Mouse (Mus musculus) limb, embryonic 12.5 days (tissue): ENCODE results near the gene Zc3hc1. TPM values are rescaled to one million over a fixed set of nuclear protein-coding genes. Genes with fewer than 3 reads are reported as not detected.

Source experiments
- ATAC-seq: fragments of 200-750 bp; cut with Nextera tagmentation; 2 replicates; pipeline ENCODE4 v1.8.0; 2017; ENCODE audit warnings: low read depth, moderate TSS enrichment; ENCODE audit not compliant: insufficient number of reproducible peaks, insufficient read depth, low FRiP score, low TSS enrichment
- H3K27ac ChIP-seq: fragments of 300-500 bp; sonication (generic); 2 replicates; pipeline ENCODE4 v1.5.1; 2016; ENCODE audit warnings: mild to moderate bottlenecking, moderate library complexity
- H3K27me3 ChIP-seq: fragments of 300-500 bp; sonication (generic); 2 replicates; pipeline ENCODE4 v1.6.1; 2016; ENCODE audit warnings: mild to moderate bottlenecking, moderate library complexity
- H3K36me3 ChIP-seq: fragments of 300-500 bp; sonication (generic); 2 replicates; pipeline ENCODE4 v1.6.1; 2016; ENCODE audit warnings: mild to moderate bottlenecking, moderate library complexity
- H3K4me1 ChIP-seq: fragments of 300-500 bp; sonication (generic); replicated peaks from 2 replicates; pipeline ENCODE4 v1.6.1; 2016
- H3K4me2 ChIP-seq: fragments of 300-500 bp; sonication (generic); 2 replicates; pipeline ENCODE4 v1.6.1; 2016; ENCODE audit warnings: mild to moderate bottlenecking, moderate library complexity
- H3K4me3 ChIP-seq: fragments of 300-500 bp; sonication (generic); replicated peaks from 2 replicates; pipeline ENCODE4 v1.5.1; 2016; ENCODE audit warnings: mild to moderate bottlenecking
- H3K9ac ChIP-seq: fragments of 300-500 bp; sonication (generic); replicated peaks from 2 replicates; pipeline ENCODE4 v1.6.1; 2016; ENCODE audit warnings: mild to moderate bottlenecking, moderate library complexity
- H3K9me3 ChIP-seq: fragments of 300-500 bp; sonication (generic); 2 replicates; pipeline ENCODE4 v1.6.1; 2016; ENCODE audit warnings: mild to moderate bottlenecking, moderate library complexity
- WGBS: fragments of 180-500 bp; shearing (Covaris S2); methylation state at CpG from one replicate; pipeline ENCODE4 v1.1.7; 2016; 5-methylcytosine and 5-hydroxymethylcytosine counted together
- polyA plus RNA-seq: library from polyadenylated mRNA; unstranded; fragments of >200 nt; fragmentation: Nextera tagmentation; extraction: Ambion mirVana; gene quantifications from 2 replicates; pipeline ENCODE4 v1.2.1, GENCODE M21; 2016

Gene Zc3hc1
- polyA plus RNA-seq, 1 experiment from 2014 or later: 83.3 TPM

DNA sequence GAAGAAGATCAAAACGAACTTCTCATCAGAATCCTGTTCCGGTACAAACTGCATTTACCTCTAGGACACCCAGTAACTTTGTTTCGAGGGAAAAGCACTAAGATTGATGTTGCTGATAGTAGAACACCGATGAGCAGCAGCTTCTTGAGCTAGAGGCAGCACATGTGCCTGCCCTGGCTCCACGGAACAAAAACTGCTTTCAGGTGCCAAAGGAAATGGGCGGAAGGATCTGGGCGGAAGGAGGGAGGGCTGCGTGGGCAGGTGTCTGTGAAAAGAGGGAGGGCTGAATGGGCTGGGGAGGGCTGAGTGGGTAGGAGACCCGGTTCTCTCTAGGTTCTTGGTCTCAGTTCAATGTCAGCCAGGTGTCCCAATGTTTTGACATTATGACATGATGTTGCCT is 39.5 kb downstream of the Zc3hc1 start:
- no peak overlapping the region for H3K4me3 ChIP-seq
- 80% methylated on average over 9 of the region's 9 CpGs for WGBS
- ATAC-seq: no peak
- H3K27me3 ChIP-seq: no peaks in the 10 kb centered on the region
- H3K4me1 ChIP-seq: no peaks in the 10 kb centered on the region
- H3K9me3 ChIP-seq: no peaks in the 10 kb centered on the region
- no peaks in the 10 kb centered on the region for H3K36me3 ChIP-seq
- H3K27ac ChIP-seq: no peak overlapping the region
- no peak overlapping the region for H3K9ac ChIP-seq
- no peak overlapping the region for H3K4me2 ChIP-seq

DNA sequence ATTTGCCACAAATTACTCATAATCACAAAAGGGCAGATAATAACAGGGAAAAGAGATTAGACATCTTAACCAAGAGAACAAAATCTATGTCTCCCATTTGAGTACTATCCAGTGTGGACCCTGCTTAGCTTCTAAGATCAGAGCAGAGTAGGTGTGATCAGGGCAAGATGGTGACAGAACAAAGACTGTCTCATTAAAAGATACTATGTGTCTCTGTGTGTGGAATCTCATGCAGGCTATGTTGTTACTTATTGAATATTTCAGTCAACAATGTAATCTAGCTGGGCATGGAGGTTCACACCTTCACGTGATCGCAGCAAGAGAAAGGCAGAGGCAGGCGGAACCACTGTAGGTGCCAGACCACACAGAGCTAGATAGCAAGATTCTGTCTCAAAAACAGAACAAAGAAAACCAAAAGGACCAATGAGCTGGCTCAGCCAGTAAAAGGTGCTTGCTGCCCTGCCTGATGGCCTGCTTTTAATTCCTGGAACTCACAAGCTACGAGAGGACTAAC is 43.5 kb downstream of the Zc3hc1 start:
- Histone ChIP-seq H3K4me2 (no peak overlapping the region), H3K9me3 (no peaks in the 10 kb centered on the region), H3K9ac (no peak overlapping the region), H3K27me3 (no peaks in the 10 kb centered on the region), H3K36me3 (no peaks in the 10 kb centered on the region), H3K4me1 (no peaks in the 10 kb centered on the region), H3K4me3 (no peak overlapping the region), H3K27ac (no peak overlapping the region)
- no peak for ATAC-seq
- 84% methylated on average over 4 of the region's 4 CpGs for WGBS

DNA sequence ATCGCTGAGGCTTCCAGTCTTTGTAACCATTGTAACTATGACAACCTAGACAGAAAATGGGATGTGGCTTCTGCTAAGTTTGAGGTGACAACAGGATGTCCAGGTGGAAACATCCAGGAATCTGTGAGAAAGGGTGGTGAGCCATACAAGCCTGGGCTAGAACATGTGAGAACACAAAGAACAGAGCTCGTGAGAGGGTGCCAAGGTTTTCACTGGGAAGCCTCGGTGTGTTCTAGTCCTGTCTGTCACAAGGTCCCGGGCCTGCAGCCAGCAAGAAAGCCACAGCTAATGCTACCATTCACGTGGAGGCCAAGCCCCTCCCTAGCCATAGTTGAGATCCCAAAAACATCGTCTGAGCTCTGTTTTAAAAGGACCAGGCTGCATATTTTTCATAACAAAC is 44.1 kb downstream of the Zc3hc1 start:
- WGBS: 73% methylated on average over 6 of the region's 6 CpGs
- no peak overlapping the region for H3K9ac ChIP-seq
- no peak for ATAC-seq
- no peak overlapping the region for H3K4me2 ChIP-seq
- H3K4me1 ChIP-seq: no peaks in the 10 kb centered on the region
- no peak overlapping the region for H3K4me3 ChIP-seq
- no peaks in the 10 kb centered on the region for H3K27me3 ChIP-seq
- H3K36me3 ChIP-seq: no peaks in the 10 kb centered on the region
- H3K9me3 ChIP-seq: no peaks in the 10 kb centered on the region
- H3K27ac ChIP-seq: no peak overlapping the region

DNA sequence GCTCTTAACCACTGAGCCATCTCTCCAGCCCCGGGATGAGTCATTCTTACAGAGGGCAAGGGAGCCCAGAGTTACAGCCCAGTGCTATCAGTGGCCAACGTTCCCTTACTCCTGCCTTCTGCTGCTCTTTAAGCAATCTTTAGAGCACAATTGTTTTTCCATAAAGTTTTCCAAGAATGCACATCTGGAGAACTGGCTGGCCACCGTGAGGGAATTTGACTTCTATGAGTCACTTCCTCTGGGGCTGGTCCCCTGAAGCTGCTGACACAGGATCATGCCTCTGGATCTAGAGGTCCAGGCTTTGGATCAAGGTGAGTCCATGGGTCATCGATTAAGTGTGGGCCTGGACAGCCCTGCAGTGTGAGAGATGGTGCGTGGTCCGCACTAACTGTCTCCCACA is 46.8 kb downstream of the Zc3hc1 start:
- Histone ChIP-seq H3K9me3 (no peaks in the 10 kb centered on the region), H3K4me2 (no peak overlapping the region), H3K4me1 (no peaks in the 10 kb centered on the region), H3K27me3 (no peaks in the 10 kb centered on the region), H3K36me3 (no peaks in the 10 kb centered on the region), H3K9ac (no peak overlapping the region), H3K4me3 (no peak overlapping the region), H3K27ac (no peak overlapping the region)
- no peak for ATAC-seq
- 72% methylated on average over 6 of the region's 6 CpGs for WGBS

DNA sequence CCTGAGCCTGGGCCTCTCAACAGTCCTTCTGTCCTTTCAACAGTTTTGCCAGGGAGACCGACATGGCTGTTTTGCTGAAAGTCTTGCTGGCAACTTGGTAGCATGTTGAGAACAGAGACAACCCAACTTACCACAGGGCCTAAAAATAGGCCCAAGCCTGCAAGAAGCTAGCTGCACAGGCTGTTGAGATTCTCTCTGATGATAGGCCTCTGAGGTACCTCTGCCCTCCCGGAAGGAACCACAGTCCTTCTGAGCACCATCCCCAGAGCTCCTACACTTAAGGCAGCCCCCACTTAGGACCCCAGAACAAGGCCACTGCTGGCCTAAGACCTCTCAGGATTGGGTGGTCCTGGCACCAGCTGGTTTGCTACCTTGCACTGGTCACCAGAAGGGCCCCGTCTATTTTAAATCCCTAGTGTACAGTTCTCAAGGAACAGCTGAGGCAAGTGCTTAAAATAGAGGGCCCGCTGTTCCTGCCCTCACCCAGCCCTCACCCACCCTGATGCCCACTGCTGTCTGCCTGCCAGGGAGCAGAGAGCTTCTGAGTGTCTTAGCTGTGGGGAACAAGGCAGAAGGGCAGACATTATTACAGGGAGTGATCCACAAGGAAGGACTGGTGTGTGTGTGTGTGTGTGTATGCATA is 50.5 kb downstream of the Zc3hc1 start:
- no peaks in the 10 kb centered on the region for H3K27me3 ChIP-seq
- no peak for ATAC-seq
- WGBS: 84% methylated on average over 4 of the region's 4 CpGs

DNA sequence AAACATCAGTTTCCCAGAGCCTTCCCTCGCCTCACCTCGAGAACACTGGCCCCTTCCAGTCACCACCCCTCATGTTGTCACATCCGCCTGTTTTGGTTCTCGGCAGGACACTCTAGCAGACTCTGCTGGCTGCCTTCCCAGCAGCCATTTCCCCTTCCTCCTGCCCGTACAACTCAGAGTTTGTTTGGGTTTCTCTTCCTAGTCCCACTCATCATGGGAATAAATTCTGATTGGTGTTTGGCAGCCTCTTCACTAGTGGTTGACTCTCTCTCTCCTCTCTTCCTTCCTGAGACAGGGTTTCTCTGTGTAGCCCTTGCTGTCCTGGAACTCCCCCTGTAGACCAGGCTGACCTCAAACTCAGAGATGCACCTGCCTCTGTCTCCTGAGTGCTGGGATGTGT is 53.9 kb downstream of the Zc3hc1 start:
- no peak overlapping the region for H3K27ac ChIP-seq
- no peak for ATAC-seq
- H3K9ac ChIP-seq: no peak overlapping the region
- no peaks in the 10 kb centered on the region for H3K36me3 ChIP-seq
- WGBS: 32% methylated on average over 5 of the region's 5 CpGs
- no peaks in the 10 kb centered on the region for H3K27me3 ChIP-seq
- H3K4me3 ChIP-seq: no peak overlapping the region
- no peak overlapping the region for H3K4me2 ChIP-seq
- no peaks in the 10 kb centered on the region for H3K4me1 ChIP-seq
- no peaks in the 10 kb centered on the region for H3K9me3 ChIP-seq

More for the DNA sequence above, 50.5 kb downstream of the Zc3hc1 start:
- no peaks in the 10 kb centered on the region for H3K36me3 ChIP-seq
- no peak overlapping the region for H3K27ac ChIP-seq
- no peak overlapping the region for H3K4me3 ChIP-seq
- H3K4me1 ChIP-seq: no peaks in the 10 kb centered on the region
- H3K9me3 ChIP-seq: no peaks in the 10 kb centered on the region
- no peak overlapping the region for H3K9ac ChIP-seq
- H3K4me2 ChIP-seq: no peak overlapping the region

DNA sequence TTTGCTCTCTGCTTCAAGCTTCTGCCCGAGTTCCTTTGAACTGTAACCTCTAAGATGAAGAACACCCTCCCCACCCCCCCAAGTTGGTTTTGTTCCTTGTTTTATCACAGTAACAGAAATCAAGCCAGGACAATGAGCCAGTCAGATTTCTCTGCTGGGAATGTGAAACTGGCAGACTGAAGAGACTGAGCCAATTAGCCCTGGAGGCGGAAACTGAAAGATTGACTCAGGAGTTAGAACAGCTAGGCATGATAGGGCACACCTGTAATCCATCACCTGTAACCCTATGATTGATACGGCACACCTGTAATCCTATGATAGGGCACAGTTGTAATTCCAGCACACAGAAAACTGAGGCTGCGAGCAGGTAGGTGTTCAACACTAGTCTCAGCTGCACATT is 58.6 kb downstream of the Zc3hc1 start:
- Histone ChIP-seq H3K27me3 (no peaks in the 10 kb centered on the region), H3K4me3 (no peak overlapping the region), H3K4me2 (no peak overlapping the region), H3K9ac (no peak overlapping the region), H3K27ac (no peak overlapping the region), H3K36me3 (no peaks in the 10 kb centered on the region), H3K9me3 (no peaks in the 10 kb centered on the region), H3K4me1 (no peaks in the 10 kb centered on the region)
- 66% methylated on average over 4 of the region's 4 CpGs for WGBS
- no peak for ATAC-seq

DNA sequence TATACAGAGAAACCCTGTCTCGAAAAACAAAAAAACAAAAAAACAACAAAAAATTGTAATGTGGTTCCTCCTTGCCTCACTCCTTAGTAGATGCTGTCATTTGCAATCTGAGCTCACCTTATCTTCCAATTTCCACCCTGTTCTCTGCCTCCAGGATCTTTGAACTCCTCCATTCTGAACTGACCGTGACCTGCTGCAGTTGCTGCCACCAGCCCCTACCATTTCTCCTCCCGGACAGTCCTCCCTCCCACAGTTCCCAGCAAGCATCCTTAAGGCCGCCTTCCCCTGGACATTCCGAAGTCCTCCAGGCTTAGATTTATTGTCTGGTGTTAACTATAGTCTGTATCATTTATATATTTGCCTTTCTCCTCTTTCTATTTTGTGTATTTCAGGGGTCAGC is 60.1 kb downstream of the Zc3hc1 start:
- Histone ChIP-seq H3K9me3 (no peaks in the 10 kb centered on the region), H3K36me3 (no peaks in the 10 kb centered on the region), H3K4me1 (no peaks in the 10 kb centered on the region), H3K4me3 (no peak overlapping the region), H3K4me2 (no peak overlapping the region), H3K27me3 (no peaks in the 10 kb centered on the region), H3K27ac (no peak overlapping the region), H3K9ac (no peak overlapping the region)
- 71% methylated on average over 5 of the region's 5 CpGs for WGBS
- ATAC-seq: no peak

DNA sequence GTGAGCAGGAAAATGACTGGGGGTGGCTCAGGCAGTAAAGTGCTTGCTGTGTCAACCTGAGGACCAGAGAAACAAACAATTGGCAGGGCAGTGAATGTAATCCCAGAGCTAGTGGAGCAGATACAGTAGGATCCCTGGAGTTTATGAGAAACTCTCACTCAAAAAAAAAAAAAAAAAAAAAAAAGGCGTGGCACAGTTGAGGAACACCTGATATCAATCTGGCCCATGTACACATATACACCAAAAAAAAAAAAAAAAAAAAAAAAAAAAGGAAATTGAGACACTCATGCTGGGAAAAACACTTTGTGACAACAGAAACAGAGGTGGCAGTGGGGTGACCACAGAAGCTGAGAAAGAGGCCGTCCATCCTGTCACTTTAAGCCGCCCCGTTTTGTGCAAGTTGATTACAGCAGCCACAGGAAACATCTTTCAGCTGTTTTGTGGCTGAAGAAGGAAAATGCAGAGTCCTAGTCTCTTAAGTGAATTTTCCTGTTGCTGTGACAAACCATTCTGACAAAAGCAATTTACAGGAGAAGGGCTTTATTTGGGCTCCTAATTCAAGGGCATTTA is 64.8 kb downstream of the Zc3hc1 start:
- no peak overlapping the region for H3K9ac ChIP-seq
- H3K4me2 ChIP-seq: no peak overlapping the region
- H3K36me3 ChIP-seq: no peaks in the 10 kb centered on the region
- no peaks in the 10 kb centered on the region for H3K27me3 ChIP-seq
- H3K9me3 ChIP-seq: no peaks in the 10 kb centered on the region
- H3K27ac ChIP-seq: no peak overlapping the region
- ATAC-seq: no peak
- H3K4me1 ChIP-seq: peaks cover 2% of the 10 kb centered on the region
- WGBS: 61% methylated on average over 3 of the region's 4 CpGs
- no peak overlapping the region for H3K4me3 ChIP-seq

DNA sequence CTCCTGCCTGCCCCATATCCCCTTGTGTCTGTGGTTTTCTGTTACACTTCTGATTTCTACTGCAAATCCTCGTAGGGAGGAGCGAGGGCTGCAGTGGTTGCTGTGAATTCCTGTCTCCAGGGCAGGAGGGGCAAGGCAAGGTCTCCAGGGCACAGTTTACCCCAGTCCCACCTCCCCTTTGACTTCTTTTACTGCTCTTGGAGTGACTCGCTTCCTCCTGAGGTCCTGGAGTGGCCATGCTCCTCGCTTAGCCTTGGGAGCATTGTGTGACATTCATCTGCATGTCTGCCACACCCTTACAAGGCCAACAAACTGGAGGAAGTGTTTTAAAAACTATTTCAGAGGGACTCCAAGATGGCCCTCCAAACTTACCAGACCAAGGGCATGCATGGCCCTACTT is 69.8 kb downstream of the Zc3hc1 start:
- no peaks in the 10 kb centered on the region for H3K36me3 ChIP-seq
- H3K9ac ChIP-seq: no peak overlapping the region
- no peak overlapping the region for H3K4me3 ChIP-seq
- peak overlapping the region; percentile 66 for H3K27ac ChIP-seq
- no peak overlapping the region; the same call in 1 of the 2 replicates for H3K4me2 ChIP-seq
- no peaks in the 10 kb centered on the region for H3K27me3 ChIP-seq
- H3K9me3 ChIP-seq: no peaks in the 10 kb centered on the region
- peaks cover 9% of the 10 kb centered on the region for H3K4me1 ChIP-seq
- no peak for ATAC-seq
- 23% methylated on average over 4 of the region's 4 CpGs for WGBS

DNA sequence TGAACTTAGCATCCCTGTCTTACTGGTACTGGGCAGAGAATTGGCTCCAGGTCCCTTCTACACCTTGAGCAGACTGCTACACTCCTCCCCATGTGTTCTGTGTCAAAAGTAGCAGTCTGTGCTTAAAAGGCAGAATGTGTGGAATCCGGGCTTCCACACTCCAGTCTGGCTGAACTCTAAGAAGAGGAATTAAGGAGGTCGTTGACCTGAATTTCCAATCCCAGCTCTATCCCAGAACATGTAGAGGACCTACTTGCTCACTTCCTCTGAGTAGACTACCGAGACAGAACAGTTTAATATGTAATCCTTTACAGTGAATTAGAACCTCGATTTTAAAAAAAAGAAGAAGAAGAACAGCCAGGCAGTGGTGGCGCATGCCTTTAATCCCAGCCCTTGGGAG is 71.6 kb downstream of the Zc3hc1 start:
- H3K27me3 ChIP-seq: no peaks in the 10 kb centered on the region
- no peak overlapping the region for H3K4me3 ChIP-seq
- H3K4me1 ChIP-seq: peaks cover 9% of the 10 kb centered on the region
- no peak overlapping the region for H3K27ac ChIP-seq
- H3K36me3 ChIP-seq: no peaks in the 10 kb centered on the region
- H3K4me2 ChIP-seq: no peak overlapping the region
- ATAC-seq: no peak
- WGBS: 85% methylated on average over 5 of the region's 5 CpGs
- H3K9ac ChIP-seq: no peak overlapping the region
- H3K9me3 ChIP-seq: no peaks in the 10 kb centered on the region
